Mouse (Mus musculus) heart, postnatal 0 days (tissue): ENCODE measurements around the gene Hipk2. TPM values are rescaled to one million over a fixed set of nuclear protein-coding genes. Genes with fewer than 3 reads are reported as not detected.

Experiments used
- ATAC-seq: fragments of 200-750 bp; cut with Nextera tagmentation; 2 replicates; pipeline ENCODE4 v1.8.0; 2017; ENCODE audit warnings: low read depth, moderate number of reproducible peaks, moderate library complexity; ENCODE audit not compliant: insufficient read depth
- DNase-seq: peaks from one replicate; pipeline ENCODE4 v3.0.0-alpha.2; 2016; ENCODE audit warnings: low spot score
- H3K27ac ChIP-seq: fragments of 300-500 bp; sonication (generic); 2 replicates; pipeline ENCODE4 v1.5.1; 2014; ENCODE audit warnings: low read depth, mild to moderate bottlenecking
- H3K27me3 ChIP-seq: fragments of 300-500 bp; sonication (generic); 2 replicates; pipeline ENCODE4 v1.6.1; 2014; ENCODE audit warnings: low read length, mixed read lengths; ENCODE audit not compliant: control insufficient read depth, insufficient read depth
- H3K36me3 ChIP-seq: fragments of 300-500 bp; sonication (generic); replicated peaks from 2 replicates; pipeline ENCODE4 v1.6.1; 2014; ENCODE audit warnings: low read length, mixed read lengths; ENCODE audit not compliant: control insufficient read depth, insufficient read depth
- H3K4me1 ChIP-seq: fragments of 300-500 bp; sonication (generic); 2 replicates; pipeline ENCODE4 v1.6.1; 2014; ENCODE audit warnings: antibody characterized with exemption; ENCODE audit not compliant: control insufficient read depth, insufficient read depth
- H3K4me2 ChIP-seq: fragments of 300-500 bp; sonication (generic); 2 replicates; pipeline ENCODE4 v1.6.1; 2014; ENCODE audit warnings: low read depth, mild to moderate bottlenecking, low read length, moderate library complexity
- H3K4me3 ChIP-seq: fragments of 300-500 bp; sonication (generic); 2 replicates; pipeline ENCODE4 v1.5.1; 2014; ENCODE audit warnings: low read depth, low read length
- H3K9ac ChIP-seq: fragments of 300-500 bp; sonication (generic); replicated peaks from 2 replicates; pipeline ENCODE4 v1.6.1; 2014; ENCODE audit warnings: low read depth, low read length, mixed read lengths
- H3K9me3 ChIP-seq: fragments of 300-500 bp; sonication (generic); replicated peaks from 2 replicates; pipeline ENCODE4 v1.6.1; 2016; ENCODE audit warnings: low read length; ENCODE audit not compliant: control insufficient read depth
- CTCF ChIP-seq: IDR thresholded peaks from 2 replicates; pipeline ENCODE4 v1.5.1; 2016; ENCODE audit warnings: antibody characterized with exemption, control low read depth, low read depth
- EP300 ChIP-seq: IDR thresholded peaks from 2 replicates; pipeline ENCODE4 v1.6.1; 2016; ENCODE audit warnings: antibody characterized with exemption, low read depth
- WGBS: fragments of 180-500 bp; shearing (Covaris S2); extraction: QIAGEN DNeasy Blood & Tissue Kit; methylation state at CpG from one replicate; pipeline ENCODE4 v1.1.7; 2014; 5-methylcytosine and 5-hydroxymethylcytosine counted together
- polyA plus RNA-seq: library from polyadenylated mRNA; unstranded; fragments of >200 nt; fragmentation: Nextera tagmentation; extraction: Ambion mirVana; gene quantifications from 2 replicates; pipeline ENCODE4 v1.2.1, GENCODE M21; 2015
- total RNA-seq: library from RNA; depleted of rRNA; stranded (reverse); fragments of >200 nt; gene quantifications from 2 replicates; pipeline ENCODE4 v1.2.3, GENCODE M21; 2014; ENCODE audit warnings: low replicate concordance; rRNA removed

Gene Hipk2
- 39.2 and 45.0 TPM in 2 replicates for total RNA-seq
- 9.4 and 9.8 TPM in 2 replicates for polyA plus RNA-seq

DNA sequence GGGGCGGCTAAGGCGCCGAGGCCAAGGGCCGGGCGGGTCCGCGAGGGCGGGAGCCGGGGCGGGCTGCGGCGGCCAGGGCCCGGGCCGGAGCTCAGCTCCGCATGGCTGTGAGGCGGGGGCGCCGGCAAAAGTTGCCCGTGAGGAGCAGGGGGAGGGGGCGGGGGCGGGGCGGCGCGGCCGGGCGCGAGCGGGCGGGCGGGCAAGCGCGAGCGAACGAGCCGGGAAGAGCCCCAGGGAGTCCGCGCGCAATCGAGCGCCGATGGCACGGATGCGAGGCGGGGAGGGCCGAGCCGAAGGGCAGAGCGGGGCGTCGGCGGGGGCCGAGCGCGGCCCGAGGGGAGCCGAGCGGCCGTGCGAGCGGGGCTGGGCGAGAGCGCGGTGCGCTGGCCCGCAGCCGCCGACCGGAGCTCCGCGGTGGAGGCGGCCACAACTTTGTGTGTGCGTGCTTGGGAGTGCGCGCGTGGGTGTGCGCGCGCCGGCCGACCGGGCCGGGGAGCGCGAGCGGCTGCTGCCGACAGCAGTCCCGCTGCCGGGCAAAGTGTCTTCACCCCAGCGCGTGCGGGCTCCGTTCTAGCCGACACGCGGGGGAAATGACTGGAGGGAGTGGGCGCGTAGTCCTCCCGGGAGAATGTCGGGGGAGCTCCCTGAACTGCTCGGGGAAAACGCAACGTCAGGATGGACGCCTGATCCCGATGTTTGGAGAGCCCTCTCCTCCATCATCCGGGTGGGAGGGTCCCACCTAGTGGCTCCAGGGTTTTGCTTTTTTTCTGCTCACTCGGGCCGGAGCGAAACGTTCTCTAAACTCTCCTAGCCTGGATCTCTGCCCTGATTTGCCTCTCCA is at the start of gene Hipk2:
Hipk2 (minus strand) TSS at position 95 of the 841 bp plus-strand sequence.
- Histone ChIP-seq H3K27ac (peak within 1 kb of the TSS; percentile 94), H3K4me2 (peak within 1 kb of the TSS; percentile 88), H3K36me3 (no peaks in the 10 kb centered on the region), H3K4me3 (peak within 1 kb of the TSS; percentile 100), H3K4me1 (peaks cover 5% of the 10 kb centered on the region; the same call in 1 of the 2 replicates), H3K9ac (peak within 1 kb of the TSS; percentile 99), H3K27me3 (no peaks in the 10 kb centered on the region), H3K9me3 (no peaks in the 10 kb centered on the region)
- ATAC-seq (peak; percentile 96), DNase-seq (peak; percentile 86)
- TF ChIP-seq EP300 (no peak), CTCF (peak; percentile 23; the same call in 1 of the 2 replicates)
- under 1% methylated on average over 77 of the region's 108 CpGs for WGBS

DNA sequence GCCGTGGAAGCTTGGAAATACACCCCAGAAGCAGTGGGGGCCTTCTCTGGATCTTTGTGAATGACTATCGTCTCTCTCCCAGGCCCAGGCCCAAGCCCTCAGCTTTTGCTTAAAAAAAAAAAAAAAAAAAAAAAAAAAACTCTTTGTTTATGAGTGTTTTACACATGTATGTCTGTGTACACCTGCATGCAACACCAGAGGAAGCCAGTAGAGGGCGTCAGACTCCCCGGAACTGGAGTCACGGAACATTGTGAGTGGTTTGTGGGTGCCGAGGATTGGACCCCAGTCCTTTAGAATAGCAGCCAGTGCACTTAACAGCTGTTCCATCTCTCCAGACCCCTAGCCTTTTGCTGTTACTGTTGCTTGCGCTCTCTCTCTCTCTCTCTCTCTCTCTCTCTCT is 49.8 kb upstream of the Hipk2 start:
- Histone ChIP-seq H3K4me2 (peak overlapping the region; percentile 20; the same call in 1 of the 2 replicates), H3K4me3 (no peak overlapping the region), H3K9me3 (no peaks in the 10 kb centered on the region), H3K36me3 (no peaks in the 10 kb centered on the region), H3K27me3 (no peaks in the 10 kb centered on the region), H3K4me1 (peaks cover 17% of the 10 kb centered on the region), H3K9ac (no peak overlapping the region), H3K27ac (no peak overlapping the region)
- ATAC-seq, result no peak
- DNase-seq, result no peak
- no peak for TF ChIP-seq EP300
- peak; percentile 31 for TF ChIP-seq CTCF
- 62% methylated on average over 7 of the region's 7 CpGs for WGBS

DNA sequence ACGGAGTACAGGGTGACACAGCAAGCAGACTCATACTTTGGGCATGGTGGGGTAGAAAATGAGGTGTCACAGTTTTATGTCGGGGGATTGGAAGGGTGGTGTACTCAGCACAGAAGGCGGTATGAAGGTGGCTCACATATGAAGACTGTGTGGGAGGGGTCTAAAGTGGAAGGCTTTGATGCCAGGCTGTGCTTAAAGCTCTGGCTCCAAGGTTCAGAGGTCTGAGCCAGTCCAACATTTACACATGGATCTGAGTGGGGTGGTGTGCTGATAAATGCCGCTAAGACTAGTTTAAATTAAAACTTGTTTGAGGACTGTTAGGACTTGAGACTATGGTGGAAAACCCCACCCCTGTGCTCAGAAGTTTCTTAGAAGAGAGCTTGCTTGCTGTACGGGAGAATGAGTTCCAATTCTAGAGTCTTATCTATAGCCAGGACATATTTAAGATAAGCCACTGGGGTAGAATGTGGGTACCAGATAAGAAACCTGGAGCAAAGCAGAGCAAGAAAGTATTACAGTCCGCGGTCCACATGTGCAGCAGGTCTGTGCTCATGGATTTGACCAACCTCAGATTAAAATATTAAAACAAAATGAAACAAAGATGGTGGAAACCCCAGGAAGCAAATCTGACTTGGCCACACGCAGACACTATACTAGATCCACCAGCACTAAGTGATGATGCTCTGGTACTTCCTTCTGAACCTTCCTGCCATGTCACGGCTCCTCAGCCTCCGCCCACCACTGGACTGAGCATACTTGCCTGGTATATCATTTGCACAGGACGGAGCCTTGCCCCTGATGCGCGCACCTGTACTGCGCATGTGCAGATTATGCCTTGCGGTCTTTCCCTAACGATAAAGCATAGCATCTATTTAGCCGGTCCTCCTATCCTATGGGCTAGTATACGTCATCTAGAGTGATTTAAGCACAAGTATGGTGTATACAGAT is 48.2 kb upstream of the Hipk2 start:
- no peak for ATAC-seq
- Histone ChIP-seq H3K4me3 (no peak overlapping the region), H3K9ac (no peak overlapping the region), H3K27me3 (no peaks in the 10 kb centered on the region), H3K27ac (no peak overlapping the region), H3K4me2 (no peak overlapping the region), H3K36me3 (no peaks in the 10 kb centered on the region), H3K9me3 (no peaks in the 10 kb centered on the region), H3K4me1 (peaks cover 17% of the 10 kb centered on the region)
- 68% methylated on average over 18 of the region's 18 CpGs for WGBS
- DNase-seq, result no peak
- TF ChIP-seq EP300 (no peak), CTCF (no peak)

DNA sequence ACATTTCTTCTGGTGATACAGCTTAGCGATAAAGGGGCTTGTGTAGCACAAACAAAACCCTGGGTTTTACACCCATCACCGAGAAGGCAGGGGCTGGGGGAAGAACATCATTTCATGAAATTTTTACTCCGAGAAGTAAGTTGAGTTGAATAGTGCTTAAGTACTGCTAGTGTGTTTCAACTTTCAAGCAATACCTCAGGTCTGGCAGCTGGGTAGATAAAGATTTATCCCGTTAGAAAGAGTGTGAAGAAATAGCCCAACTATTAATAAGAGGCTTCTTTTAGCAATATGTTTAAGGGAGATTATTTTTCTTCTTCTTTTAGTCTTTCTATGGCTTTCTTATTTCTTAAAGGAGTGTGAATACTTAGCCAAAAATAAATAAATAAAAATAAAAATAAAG is 47.5 kb upstream of the Hipk2 start:
- Histone ChIP-seq H3K4me3 (no peak overlapping the region), H3K4me1 (peaks cover 17% of the 10 kb centered on the region), H3K4me2 (no peak overlapping the region), H3K27ac (no peak overlapping the region), H3K27me3 (no peaks in the 10 kb centered on the region), H3K9me3 (no peaks in the 10 kb centered on the region), H3K9ac (no peak overlapping the region), H3K36me3 (no peaks in the 10 kb centered on the region)
- DNase-seq (no peak), ATAC-seq (no peak)
- TF ChIP-seq CTCF, result no peak
- no peak for TF ChIP-seq EP300
- 77% methylated on average over 4 of the region's 4 CpGs for WGBS

DNA sequence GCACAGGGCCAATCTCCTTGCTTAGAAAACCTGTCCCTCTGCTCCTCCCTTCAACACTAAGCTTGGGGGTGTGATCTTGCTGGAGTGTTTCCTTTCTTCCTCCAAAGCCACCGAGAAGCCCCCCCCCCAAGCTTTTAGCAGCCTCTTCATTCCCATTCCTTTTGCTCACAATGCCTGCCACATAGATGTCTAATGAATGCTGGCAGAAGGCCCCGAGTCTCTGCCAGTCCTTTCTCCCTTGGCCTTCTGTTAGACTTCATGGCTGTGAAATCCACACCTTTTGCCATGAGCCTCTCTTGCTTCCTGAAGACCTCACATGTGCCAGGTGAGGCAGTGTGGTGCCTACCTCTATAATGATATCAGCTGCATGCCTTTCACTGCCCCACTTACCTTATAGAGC is 46.6 kb upstream of the Hipk2 start:
- H3K27me3 ChIP-seq, result no peaks in the 10 kb centered on the region
- WGBS, result 43% methylated on average over 2 of the region's 2 CpGs
- peaks cover 17% of the 10 kb centered on the region for H3K4me1 ChIP-seq
- no peaks in the 10 kb centered on the region for H3K36me3 ChIP-seq
- no peaks in the 10 kb centered on the region for H3K9me3 ChIP-seq
- DNase-seq (no peak), ATAC-seq (no peak)
- H3K4me2 ChIP-seq, result no peak overlapping the region
- no peak overlapping the region for H3K9ac ChIP-seq
- TF ChIP-seq EP300 (no peak), CTCF (no peak)
- no peak overlapping the region for H3K4me3 ChIP-seq
- no peak overlapping the region for H3K27ac ChIP-seq
